Mouse (Mus musculus) frontal cortex, postnatal 36 days (tissue): ENCODE measurements around the gene Wdr81.

Experiments
- DNase-seq, 2 experiments: peaks; one replicate each; pipeline ENCODE4 v3.0.0; 2022; ENCODE audit warnings: low spot score in 2 of 2

Wdr81 gene

DNA sequence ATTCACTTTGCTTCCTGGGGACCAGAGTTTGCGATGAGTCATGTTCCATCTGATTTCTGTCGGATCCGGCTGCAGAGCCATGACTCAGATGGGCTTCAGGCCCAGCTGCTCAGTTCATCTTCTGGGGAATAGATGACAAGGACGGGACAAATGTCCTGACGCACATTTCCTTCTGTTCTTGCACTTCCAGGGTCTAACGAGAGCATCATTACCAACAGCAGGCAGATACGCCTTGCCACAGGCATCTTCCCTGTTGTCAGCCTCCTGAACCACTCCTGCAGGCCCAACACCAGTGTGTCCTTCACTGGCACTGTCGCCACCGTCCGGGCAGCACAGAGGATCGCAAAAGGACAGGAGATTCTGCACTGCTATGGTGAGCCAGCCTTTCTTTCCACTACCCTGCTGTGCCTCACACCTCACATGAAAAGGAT lies 55.1 kb downstream of the Wdr81 start:
- DNase-seq, result peak in 1 of 2 experiments; percentile 46

DNA sequence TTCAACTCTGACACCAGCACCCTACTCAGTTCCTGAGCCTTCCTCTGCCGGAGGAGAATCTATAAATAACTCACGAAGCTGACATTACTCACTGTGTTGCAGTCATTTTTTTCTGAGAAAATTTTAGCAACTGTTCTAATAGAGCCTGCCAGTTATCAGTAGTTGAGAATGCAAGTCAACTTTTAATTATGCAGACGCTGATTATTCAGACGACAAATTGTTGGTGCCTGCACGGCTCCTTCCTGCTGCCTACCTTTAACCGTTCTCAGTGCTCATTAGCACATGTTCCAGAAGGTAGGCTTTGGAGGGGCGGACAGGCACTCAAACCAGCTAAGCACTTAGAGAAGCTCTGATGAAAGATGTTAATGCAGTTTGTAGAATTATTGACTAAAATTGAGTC lies 57.1 kb downstream of the Wdr81 start:
- DNase-seq, result no peak

DNA sequence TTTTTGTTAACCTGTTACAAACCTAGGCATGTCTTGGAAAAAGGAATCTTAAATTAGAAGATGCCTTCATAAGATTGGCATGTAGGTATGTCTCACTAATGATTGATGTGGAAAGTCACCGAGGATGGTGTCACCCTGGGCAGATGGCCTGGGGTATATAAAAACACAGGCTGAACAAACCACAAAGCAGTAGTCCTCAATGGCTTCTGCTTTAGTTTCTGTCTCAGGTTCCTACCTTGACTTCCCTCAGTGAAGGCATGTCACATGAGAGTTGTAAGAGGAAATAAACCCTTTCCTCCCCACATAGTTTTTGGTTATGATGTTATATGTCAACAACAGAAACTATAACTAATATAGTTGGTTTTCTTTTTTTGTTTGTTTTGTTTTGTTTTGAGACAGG lies 58.9 kb downstream of the Wdr81 start:
- DNase-seq, result no peak
